Mouse (Mus musculus): ENCODE results near the gene Atxn1.
A peak's percentile ranks its signal among the peaks of the same experiment; 100 is the strongest.

GRCm38 (mm10) chr13:45866615-45867245 is 98.1 kb downstream of the Atxn1 start:
- no peak for TF ChIP-seq CTCF (IDR thresholded peaks at IDR 0.05; ENCODE audit: low read depth, low read length)
- TF ChIP-seq TAL1 (conservative IDR thresholded peaks at IDR 0.05; ENCODE audit: low read depth, low read length) = peak; percentile 93
- no peak for TF ChIP-seq GATA1 (IDR thresholded peaks at IDR 0.05; ENCODE audit: borderline replicate concordance, low read length)
